In the genomic region with DNA sequence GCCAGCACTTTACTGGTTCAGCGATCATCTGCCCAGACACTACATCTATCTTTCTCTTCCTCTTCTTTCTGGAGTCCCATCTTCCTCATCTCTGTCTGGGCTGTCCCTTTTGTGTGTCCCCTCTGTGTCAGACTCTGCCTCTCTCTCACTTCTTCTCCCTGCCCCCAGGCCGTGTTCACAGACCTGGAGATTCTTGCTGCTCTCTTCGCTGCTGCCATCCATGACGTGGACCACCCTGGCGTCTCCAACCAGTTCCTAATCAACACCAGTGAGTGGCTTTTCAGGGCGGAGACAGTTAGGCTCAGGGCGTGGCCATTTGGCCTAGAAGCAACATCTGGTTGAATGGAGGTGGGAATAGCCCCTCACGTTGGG, we compare ENCODE assay signal across 10 mouse cellular contexts. TPM values are rescaled to one million over a fixed set of nuclear protein-coding genes. Genes with fewer than 3 reads are reported as not detected.
DNase-seq lines count a peak whose midpoint lies in the region; ATAC-seq and TF ChIP-seq lines count a peak whose summit lies in the region.
"Had no signal": no experiment of that assay in that cellular context is flagged by ENCODE, and none has a peak within 500 bp of the region (broad histone marks: within the 10 kb centered on the region; RNA-seq: fewer than 3 reads in every experiment).

No protein-coding gene starts in this region.

- peaks cover 7% of the 10 kb centered on the region; the same call in 1 of the 2 replicates for H3K4me1 ChIP-seq in kidney, embryonic 14.5 days (ENCODE audit: control insufficient read depth, insufficient read depth, low read length)
- H3K4me1 ChIP-seq in E14TG2a.4 (replicated peaks; ENCODE audit: low read depth, low read length), result peaks cover 76% of the 10 kb centered on the region
- no peaks in the 10 kb centered on the region for H3K4me1 ChIP-seq in forebrain, embryonic 14.5 days (ENCODE audit: control insufficient read depth, insufficient read depth, low read length)
- no peaks in the 10 kb centered on the region for H3K4me1 ChIP-seq in thymus, adult 2 months (replicated peaks; ENCODE audit: control insufficient read depth, insufficient read depth, low read length)

- H3K27ac ChIP-seq in kidney, embryonic 14.5 days (ENCODE audit: low read depth, low read length), result peak overlapping the region; percentile 82; the same call in 1 of the 2 replicates
- no peak overlapping the region for H3K27ac ChIP-seq in forebrain, embryonic 14.5 days (ENCODE audit: low read depth, low read length)
- no peak overlapping the region for H3K27ac ChIP-seq in thymus, adult 2 months (ENCODE audit: control insufficient read depth, insufficient read depth, low read length)

- TF ChIP-seq POLR2A in thymus, adult 2 months (IDR thresholded peaks at IDR 0.05; ENCODE audit: control insufficient read depth, extremely low read depth, insufficient read depth, low read length, poor library complexity), result no peak

- no peak for DNase-seq in kidney, postnatal 25 days
- DNase-seq in forebrain, embryonic 14.5 days (ENCODE audit: low spot score), result no peak
- no peak for DNase-seq in thymus, adult 2 months
- DNase-seq in urinary bladder, adult 18-20 months (ENCODE audit: low spot score in 2 of 2), result no peak
- DNase-seq: gastrocnemius, postnatal 36 days had no signal

- no peaks in the 10 kb centered on the region for H3K9me3 ChIP-seq in kidney, embryonic 14.5 days (ENCODE audit: control insufficient read depth, low read length)
- no peaks in the 10 kb centered on the region for H3K9me3 ChIP-seq in E14TG2a.4 (ENCODE audit: low read length)
- H3K9me3 ChIP-seq in forebrain, embryonic 14.5 days (replicated peaks; ENCODE audit: control insufficient read depth, low read length), result no peaks in the 10 kb centered on the region
- H3K9me3 ChIP-seq: G1E had no signal

- H3K4me2 ChIP-seq in kidney, embryonic 14.5 days (replicated peaks; ENCODE audit: low read depth, low read length), result peak overlapping the region; percentile 50
- H3K4me2 ChIP-seq in forebrain, embryonic 14.5 days (ENCODE audit: low read length), result peak overlapping the region; percentile 41; the same call in 1 of the 2 replicates

- no peak overlapping the region for H3K9ac ChIP-seq in kidney, embryonic 14.5 days (ENCODE audit: low read depth, low read length)
- H3K9ac ChIP-seq in forebrain, embryonic 14.5 days (ENCODE audit: low read length), result no peak overlapping the region

- H3K4me3 ChIP-seq in kidney, embryonic 14.5 days (ENCODE audit: low read length), result peak overlapping the region; percentile 48; the same call in 1 of the 2 replicates
- H3K4me3 ChIP-seq in E14TG2a.4 (replicated peaks; ENCODE audit: low read length), result peak overlapping the region; percentile 86
- no peak overlapping the region for H3K4me3 ChIP-seq in forebrain, embryonic 14.5 days (ENCODE audit: low read depth, low read length)
- no peak overlapping the region for H3K4me3 ChIP-seq in thymus, adult 2 months (ENCODE audit: control insufficient read depth, insufficient read depth, low read length)

- H3K36me3 ChIP-seq in kidney, embryonic 14.5 days (ENCODE audit: control insufficient read depth, insufficient read depth, low read length), result no peaks in the 10 kb centered on the region; the same call in 1 of the 2 replicates
- peaks cover 43% of the 10 kb centered on the region for H3K36me3 ChIP-seq in E14TG2a.4 (ENCODE audit: insufficient read depth, low read length)
- peaks cover 29% of the 10 kb centered on the region for H3K36me3 ChIP-seq in forebrain, embryonic 14.5 days (ENCODE audit: control insufficient read depth, insufficient read depth, low read length)
- no peaks in the 10 kb centered on the region for H3K36me3 ChIP-seq in thymus, adult 2 months (ENCODE audit: control insufficient read depth, insufficient read depth, low read length)

- no peaks in the 10 kb centered on the region for H3K27me3 ChIP-seq in kidney, embryonic 14.5 days (ENCODE audit: control insufficient read depth, insufficient read depth, low read length)
- no peaks in the 10 kb centered on the region for H3K27me3 ChIP-seq in E14TG2a.4 (ENCODE audit: insufficient read depth, low read length)
- no peaks in the 10 kb centered on the region for H3K27me3 ChIP-seq in forebrain, embryonic 14.5 days (replicated peaks; ENCODE audit: control insufficient read depth, insufficient read depth, low read length)
- no peaks in the 10 kb centered on the region for H3K27me3 ChIP-seq in thymus, adult 2 months (ENCODE audit: control insufficient read depth, insufficient read depth, low read length)

- no peak for TF ChIP-seq CTCF in E14TG2a.4 (conservative IDR thresholded peaks at IDR 0.05; ENCODE audit: low read length)
- TF ChIP-seq CTCF in thymus, adult 2 months (IDR thresholded peaks at IDR 0.05; ENCODE audit: borderline replicate concordance, control insufficient read depth, extremely low read depth, insufficient read depth, low read length, poor library complexity), result no peak

- ATAC-seq in kidney, embryonic 14.5 days (ENCODE audit: low FRiP score, low TSS enrichment), result no peak
- ATAC-seq in forebrain, embryonic 14.5 days, result 0 out of 2 replicates have a peak, but pooled peaks have one; percentile 6
- peak; percentile 39; the same call in 1 of the 2 replicates for ATAC-seq in megakaryocyte-erythroid progenitor cell, adult 5-6 weeks (replicated peaks; ENCODE audit: low FRiP score, low TSS enrichment, poor library complexity, severe bottlenecking)
- ATAC-seq in activated CD4-positive, CD25-positive, alpha-beta regulatory T cell, adult 4 months, result no peak

- 13% methylated on average over 8 of the region's 8 CpGs for WGBS in kidney, embryonic 14.5 days
- WGBS in forebrain, embryonic 14.5 days, result 22% methylated on average over 8 of the region's 8 CpGs
- WGBS in thymus, adult 2 months, result 90% methylated on average over 8 of the region's 8 CpGs

RNA-seq across cellular contexts. Expression of a gene that starts 35.0 kb away (rescaled TPM):
- 26.8 and 34.2 TPM in 2 replicates for polyA plus RNA-seq in kidney, embryonic 14.5 days (2014; fragmentation: Nextera tagmentation; extraction: Ambion mirVana)
- 34.7 and 39.1 TPM in 2 replicates for polyA plus RNA-seq in forebrain, embryonic 14.5 days (2014; fragmentation: Nextera tagmentation; extraction: Ambion mirVana)
- 25.3 and 27.2 TPM in 2 replicates for total RNA-seq in megakaryocyte-erythroid progenitor cell, adult 5-6 weeks (2014; fragmentation: Nextera tagmentation)
- total RNA-seq in megakaryocyte-erythroid progenitor cell, adult 5-6 weeks (2017), result 32.7 and 39.8 TPM in 2 replicates
- 115 and 122 TPM in 2 replicates for polyA plus RNA-seq in thymus, adult 2 months (2012; rRNA removed)
- polyA plus RNA-seq in activated CD4-positive, CD25-positive, alpha-beta regulatory T cell, adult 4 months (2017; shearing (Covaris generic)), result 10 to 100 TPM; 16.9 to 30.0 TPM

RNA-seq across cellular contexts. Expression of a gene that starts 38.6 kb away (rescaled TPM):
- 13.7 and 14.0 TPM in 2 replicates for polyA plus RNA-seq in kidney, embryonic 14.5 days (2014; fragmentation: Nextera tagmentation; extraction: Ambion mirVana)
- polyA plus RNA-seq in forebrain, embryonic 14.5 days (2014; fragmentation: Nextera tagmentation; extraction: Ambion mirVana), result 17.3 and 22.4 TPM in 2 replicates
- 23.5 and 24.3 TPM in 2 replicates for total RNA-seq in megakaryocyte-erythroid progenitor cell, adult 5-6 weeks (2014; fragmentation: Nextera tagmentation)
- total RNA-seq in megakaryocyte-erythroid progenitor cell, adult 5-6 weeks (2017), result 2.2 and 3.8 TPM in 2 replicates
- polyA plus RNA-seq in thymus, adult 2 months (2012; rRNA removed), result 6.1 and 6.8 TPM in 2 replicates
- polyA plus RNA-seq in activated CD4-positive, CD25-positive, alpha-beta regulatory T cell, adult 4 months (2017; shearing (Covaris generic)), result 1 to 10 TPM in 1 of 2 experiments, under 1 TPM in 1; 0.44 to 1.1 TPM

RNA-seq across cellular contexts. Expression of a gene that starts 44.1 kb away (rescaled TPM):
- polyA plus RNA-seq in kidney, embryonic 14.5 days (2014; fragmentation: Nextera tagmentation; extraction: Ambion mirVana), result 0.07 and 0.19 TPM in 2 replicates
- 0.94 and 1.4 TPM in 2 replicates for polyA plus RNA-seq in forebrain, embryonic 14.5 days (2014; fragmentation: Nextera tagmentation; extraction: Ambion mirVana)
- total RNA-seq in megakaryocyte-erythroid progenitor cell, adult 5-6 weeks (2014; fragmentation: Nextera tagmentation), result 0.59 TPM in 1 of 2 replicates, not detected in the other
- total RNA-seq in megakaryocyte-erythroid progenitor cell, adult 5-6 weeks (2017), result 1.1 TPM in 1 of 2 replicates, not detected in the other
- polyA plus RNA-seq in thymus, adult 2 months (2012; rRNA removed), result 0.70 and 0.78 TPM in 2 replicates
- under 1 TPM in 1 of 2 experiments, not detected in 1; 0.34 TPM for polyA plus RNA-seq in activated CD4-positive, CD25-positive, alpha-beta regulatory T cell, adult 4 months (2017; shearing (Covaris generic))
- polyA plus RNA-seq: G1E had no signal

RNA-seq across cellular contexts. Expression of a gene that starts 54.4 kb away (rescaled TPM):
- 366 and 377 TPM in 2 replicates for polyA plus RNA-seq in kidney, embryonic 14.5 days (2014; fragmentation: Nextera tagmentation; extraction: Ambion mirVana)
- polyA plus RNA-seq in forebrain, embryonic 14.5 days (2014; fragmentation: Nextera tagmentation; extraction: Ambion mirVana), result 222 and 247 TPM in 2 replicates
- 182 and 193 TPM in 2 replicates for total RNA-seq in megakaryocyte-erythroid progenitor cell, adult 5-6 weeks (2014; fragmentation: Nextera tagmentation)
- total RNA-seq in megakaryocyte-erythroid progenitor cell, adult 5-6 weeks (2017), result 385 and 442 TPM in 2 replicates
- polyA plus RNA-seq in thymus, adult 2 months (2012; rRNA removed), result 91.1 and 92.5 TPM in 2 replicates
- polyA plus RNA-seq in activated CD4-positive, CD25-positive, alpha-beta regulatory T cell, adult 4 months (2017; shearing (Covaris generic)), result 100 to 1,000 TPM; 102 to 129 TPM

Comparison
In these comparisons a context has a peak if more than half of its experiments do, and no peak if none do; other contexts are left out.
1. ATAC-seq: peak in forebrain, embryonic 14.5 days (single experiment) and megakaryocyte-erythroid progenitor cell, adult 5-6 weeks (single experiment); none in kidney, embryonic 14.5 days (single experiment) and activated CD4-positive, CD25-positive, alpha-beta regulatory T cell, adult 4 months (single experiment).
2. H3K4me3 ChIP-seq: peak in kidney, embryonic 14.5 days (single experiment) and E14TG2a.4 (single experiment); none in forebrain, embryonic 14.5 days (single experiment) and thymus, adult 2 months (single experiment).